Mouse (Mus musculus) ES-E14 (cell line): ENCODE measurements around the gene Bbs2.

Experiments used
- CHD2 ChIP-seq: IDR thresholded peaks from 2 replicates; pipeline ENCODE4 v1.6.1; 2014; ENCODE audit warnings: mild to moderate bottlenecking, low read depth, low read length, inconsistent platforms
- HCFC1 ChIP-seq: IDR thresholded peaks from 2 replicates; pipeline ENCODE4 v1.6.1; 2012; ENCODE audit warnings: low read length, inconsistent platforms, borderline replicate concordance; ENCODE audit not compliant: insufficient read depth
- MAFK ChIP-seq: IDR thresholded peaks from 2 replicates; pipeline ENCODE4 v1.6.1; 2014; ENCODE audit warnings: mild to moderate bottlenecking, low read depth, low read length, inconsistent platforms; ENCODE audit not compliant: insufficient read depth
- ZC3H11A ChIP-seq: IDR thresholded peaks from 2 replicates; pipeline ENCODE4 v1.6.1; 2012; ENCODE audit warnings: low read depth, mild to moderate bottlenecking, inconsistent platforms, low read length, borderline replicate concordance
- ZNF384 ChIP-seq: IDR thresholded peaks from 2 replicates; pipeline ENCODE4 v1.6.1; 2012; ENCODE audit warnings: low read depth, low read length, inconsistent platforms

DNA sequence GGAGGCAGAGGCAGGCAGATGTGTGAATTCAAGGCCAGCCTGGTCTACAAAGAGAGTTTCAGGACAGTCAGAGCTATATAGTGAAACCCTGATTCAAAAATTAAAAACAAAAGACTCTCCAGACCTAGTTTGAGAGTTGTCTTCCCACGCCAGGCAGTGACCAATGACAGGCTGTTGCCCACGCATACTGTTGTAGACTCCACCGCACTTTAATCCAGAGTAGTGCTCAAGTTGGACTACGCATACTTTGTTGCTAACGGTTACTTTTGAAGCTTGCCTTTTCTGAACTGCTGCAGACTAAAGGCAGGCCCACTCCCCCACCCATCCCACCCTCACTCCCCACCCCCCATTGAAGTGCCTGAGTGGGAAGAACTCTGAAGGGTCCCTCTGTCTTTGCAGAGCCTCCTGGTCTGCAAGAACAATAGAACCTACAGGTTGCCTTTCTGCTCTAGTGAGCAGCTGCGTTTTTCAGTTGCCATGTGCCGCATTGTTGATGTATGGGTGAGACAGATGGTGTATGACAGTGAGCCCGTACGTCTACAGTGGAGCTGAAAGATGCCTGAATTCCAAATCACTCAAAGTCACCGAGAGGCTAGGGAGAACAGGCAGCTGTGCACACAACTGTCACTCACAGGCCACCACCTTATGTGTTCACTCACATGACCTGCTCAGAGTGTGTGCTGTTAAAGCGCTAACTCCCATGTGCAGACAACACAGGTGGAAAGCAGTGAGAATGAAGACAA, 32.4 kb downstream of the Bbs2 start:
- no peak for TF ChIP-seq ZC3H11A
- no peak for TF ChIP-seq CHD2
- TF ChIP-seq ZNF384 = no peak
- TF ChIP-seq MAFK = no peak
- no peak for TF ChIP-seq HCFC1
